Mouse (Mus musculus) liver (tissue): ENCODE measurements around the gene Gm11554.
"Not testable (repeated sequence)": the region's sequence is repeated elsewhere in the genome, so short reads cannot be mapped to it uniquely, and the experiment has no call there.

Experiments
- DNase-seq: peaks from one replicate; pipeline ENCODE4 v3.0.0-alpha.2; 2020; ENCODE audit warnings: mixed read lengths

The Gm11554 gene

DNA sequence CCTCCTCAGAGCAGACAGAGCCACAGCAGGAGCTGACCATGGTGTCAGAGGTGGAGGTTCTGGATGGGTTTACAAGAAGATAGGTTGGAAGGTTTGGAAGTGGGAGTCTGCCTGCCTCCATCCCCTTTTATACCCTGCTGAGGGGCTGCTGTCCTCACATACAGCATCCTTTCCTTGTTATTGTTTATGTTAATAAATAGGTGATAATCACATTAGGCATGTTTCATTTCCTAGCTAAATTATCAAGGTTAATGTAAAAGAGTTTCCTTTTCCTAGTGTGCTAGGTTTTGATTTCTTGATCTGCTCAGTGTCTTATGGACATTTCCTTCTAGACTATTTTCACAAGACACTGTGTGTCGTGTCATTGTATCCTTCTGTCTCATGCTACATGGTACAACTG, at the start of gene Gm11554:
Gene Gm11554, minus strand, starts transcription at position 101 of the 400 bp plus-strand sequence.
- DNase-seq: not testable (repeated sequence)

DNA sequence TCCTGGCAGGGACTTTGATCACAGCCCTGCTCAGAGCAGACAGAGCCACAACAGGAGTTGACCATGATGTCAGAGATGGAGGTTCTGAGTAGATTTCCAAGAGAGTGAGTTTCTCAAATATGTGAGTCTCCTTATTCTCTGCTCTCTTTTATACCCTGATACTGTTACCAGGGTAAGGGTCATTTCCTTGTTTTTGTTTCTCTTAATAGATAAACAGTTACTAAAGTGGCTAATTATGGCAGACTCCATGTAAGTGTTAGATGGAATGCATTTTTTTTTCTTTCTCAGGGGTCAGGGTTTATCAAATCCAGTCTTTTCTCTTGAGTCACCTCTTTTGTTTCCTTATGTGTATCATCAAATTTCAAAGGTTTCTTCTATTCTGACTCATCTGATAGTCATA, 47.3 kb upstream of the Gm11554 start, which contains the start of gene Krtap4-16:
Gene Krtap4-16, minus strand, starts transcription at position 101 of the 400 bp plus-strand sequence.
- DNase-seq: no peak

DNA sequence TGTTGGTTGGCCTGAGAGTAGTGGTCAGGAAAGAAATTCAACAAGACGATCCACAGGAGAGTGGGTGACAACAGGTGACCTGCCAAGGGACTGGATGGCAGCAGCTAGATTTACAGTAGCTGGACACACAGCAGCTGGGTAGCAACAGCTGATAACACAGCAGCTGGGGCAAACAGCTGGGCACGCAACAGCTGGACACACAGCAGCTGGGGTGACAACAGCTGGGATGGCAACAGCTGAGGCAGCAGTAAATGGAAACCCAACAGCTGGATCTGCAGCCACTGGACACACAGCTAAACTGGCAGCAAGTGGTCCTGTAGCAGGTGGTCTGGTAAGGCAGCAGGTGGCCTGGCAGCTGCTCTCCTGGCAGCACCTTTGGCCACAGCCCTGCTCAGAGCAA, 42.5 kb upstream of the Gm11554 start:
- DNase-seq: no peak

DNA sequence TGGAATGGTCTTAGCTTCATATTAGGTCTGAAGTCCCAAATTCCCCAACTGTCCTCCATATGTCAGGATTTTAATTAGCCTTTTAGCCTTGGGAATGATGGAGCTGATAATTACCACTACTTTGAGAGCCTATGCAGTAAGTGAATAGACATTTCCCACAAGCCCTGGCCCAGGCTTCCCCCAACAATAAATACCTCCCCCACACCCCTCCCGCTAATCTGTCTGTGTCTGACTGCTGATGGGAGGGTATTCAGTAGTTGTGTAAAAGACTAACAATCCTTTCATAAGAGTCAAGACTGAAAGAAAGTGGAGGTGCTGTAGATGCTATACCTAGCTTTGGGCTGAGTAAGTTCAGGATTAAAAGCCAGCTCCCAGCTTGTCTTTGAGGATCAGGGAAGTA, 37.9 kb upstream of the Gm11554 start:
- no peak for DNase-seq

DNA sequence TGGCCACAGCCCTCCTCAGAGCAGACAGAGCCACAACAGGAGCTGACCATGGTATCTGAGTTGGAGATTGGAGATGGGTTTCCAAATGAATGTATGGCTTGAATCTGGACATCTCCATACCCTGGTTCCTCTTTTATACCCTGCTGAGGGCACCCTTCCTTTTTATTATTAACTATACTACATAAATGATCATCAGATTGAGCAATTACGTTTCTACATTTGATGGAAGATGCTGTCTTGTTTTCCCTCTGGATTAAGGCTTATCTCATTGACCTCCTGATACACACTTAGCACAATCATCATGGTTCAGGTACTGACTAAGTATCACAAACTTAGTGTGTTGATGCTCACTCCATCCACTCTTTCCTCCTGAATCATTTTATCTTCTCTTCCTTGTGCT, 33.7 kb upstream of the Gm11554 start, which contains the start of gene 2300003K06Rik:
Gene 2300003K06Rik, minus strand, starts transcription at position 101 of the 400 bp plus-strand sequence.
- no peak for DNase-seq

DNA sequence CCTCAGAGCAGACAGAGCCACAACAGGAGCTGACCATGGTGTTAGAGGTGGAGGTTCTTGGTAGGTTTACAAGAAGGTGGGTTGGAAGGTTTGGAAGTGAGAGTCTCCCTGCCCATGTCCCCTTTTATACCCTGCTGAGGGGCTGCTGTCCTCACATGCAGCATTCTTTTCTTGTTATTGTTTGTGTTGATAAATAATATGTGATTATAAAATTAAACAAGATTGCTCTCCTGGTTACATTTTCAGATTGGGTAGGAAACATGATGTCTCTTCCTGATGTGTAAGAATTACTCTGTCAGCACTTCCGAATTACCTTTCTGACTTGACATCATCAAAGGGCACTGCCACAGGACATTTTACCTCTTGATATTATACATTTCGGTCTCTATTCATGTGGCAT, 11.3 kb upstream of the Gm11554 start, which contains the start of gene Gm11564:
Gene Gm11564, minus strand, starts transcription at position 101 of the 400 bp plus-strand sequence.
- DNase-seq: not testable (repeated sequence)

DNA sequence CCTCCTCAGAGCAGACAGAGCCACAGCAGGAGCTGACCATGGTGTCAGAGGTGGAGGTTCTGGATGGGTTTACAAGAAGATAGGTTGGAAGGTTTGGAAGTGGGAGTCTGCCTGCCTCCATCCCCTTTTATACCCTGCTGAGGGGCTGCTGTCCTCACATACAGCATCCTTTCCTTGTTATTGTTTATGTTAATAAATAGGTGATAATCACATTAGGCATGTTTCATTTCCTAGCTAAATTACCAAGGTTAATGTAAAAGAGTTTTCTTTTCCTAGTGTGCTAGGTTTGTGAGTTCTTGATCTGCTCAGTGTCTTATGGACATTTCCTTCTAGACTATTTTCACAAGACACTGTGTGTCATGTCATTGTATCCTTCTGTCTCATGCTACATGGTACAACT, 5.5 kb upstream of the Gm11554 start, which contains the start of gene Krtap4-13:
Gene Krtap4-13, minus strand, starts transcription at position 101 of the 400 bp plus-strand sequence.
- not testable (repeated sequence) for DNase-seq

DNA sequence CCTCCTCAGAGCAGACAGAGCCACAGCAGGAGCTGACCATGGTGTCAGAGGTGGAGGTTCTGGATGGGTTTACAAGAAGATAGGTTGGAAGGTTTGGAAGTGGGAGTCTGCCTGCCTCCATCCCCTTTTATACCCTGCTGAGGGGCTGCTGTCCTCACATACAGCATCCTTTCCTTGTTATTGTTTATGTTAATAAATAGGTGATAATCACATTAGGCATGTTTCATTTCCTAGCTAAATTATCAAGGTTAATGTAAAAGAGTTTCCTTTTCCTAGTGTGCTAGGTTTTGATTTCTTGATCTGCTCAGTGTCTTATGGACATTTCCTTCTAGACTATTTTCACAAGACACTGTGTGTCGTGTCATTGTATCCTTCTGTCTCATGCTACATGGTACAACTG, 5.4 kb downstream of the Gm11554 start, which contains the start of gene Gm11569:
Gene Gm11569, minus strand, starts transcription at position 101 of the 400 bp plus-strand sequence.
- DNase-seq: not testable (repeated sequence)

DNA sequence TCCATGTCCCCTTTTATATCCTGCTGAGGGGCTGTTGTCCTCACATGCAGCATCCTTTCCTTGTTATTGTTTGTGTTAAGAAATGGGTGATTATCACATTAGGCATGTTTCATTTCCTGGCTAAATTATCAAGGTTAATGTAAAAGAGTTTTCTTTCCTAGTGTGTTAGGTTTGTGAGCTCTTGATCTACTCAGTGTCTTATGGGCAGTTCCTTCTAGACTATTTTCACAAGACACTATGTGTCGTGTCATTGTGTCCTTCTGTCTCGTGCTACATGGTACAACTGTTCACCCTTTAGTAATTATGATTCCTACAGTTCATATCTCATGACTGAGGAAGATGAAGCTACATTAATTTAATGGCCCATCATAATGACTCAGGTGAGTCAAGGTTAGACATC, 10.9 kb downstream of the Gm11554 start, which contains the start of gene Gm11596:
Gene Gm11596, minus strand, starts transcription at position 101 of the 400 bp plus-strand sequence.
- no peak for DNase-seq

DNA sequence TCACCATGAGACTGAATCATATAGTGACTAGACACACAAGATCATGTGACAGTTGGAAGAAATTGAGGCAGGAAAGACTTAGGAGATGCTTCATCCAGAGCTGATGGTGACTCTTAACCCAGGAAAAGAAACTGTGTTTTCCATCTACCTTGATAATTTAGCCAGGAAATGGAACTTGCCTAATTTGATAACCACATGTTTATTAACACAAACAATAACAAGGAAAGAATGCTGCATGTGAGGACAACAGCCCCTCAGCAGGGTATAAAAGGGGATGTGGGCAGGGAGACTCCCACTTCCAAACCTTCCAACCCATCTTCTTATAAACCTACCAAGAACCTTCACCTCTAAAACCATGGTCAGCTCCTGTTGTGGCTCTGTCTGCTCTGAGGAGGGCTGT, 19.3 kb downstream of the Gm11554 start, which contains the start of gene Krtap4-9:
Gene Krtap4-9, plus strand, starts transcription at position 301 of the 400 bp plus-strand sequence.
- not testable (repeated sequence) for DNase-seq

DNA sequence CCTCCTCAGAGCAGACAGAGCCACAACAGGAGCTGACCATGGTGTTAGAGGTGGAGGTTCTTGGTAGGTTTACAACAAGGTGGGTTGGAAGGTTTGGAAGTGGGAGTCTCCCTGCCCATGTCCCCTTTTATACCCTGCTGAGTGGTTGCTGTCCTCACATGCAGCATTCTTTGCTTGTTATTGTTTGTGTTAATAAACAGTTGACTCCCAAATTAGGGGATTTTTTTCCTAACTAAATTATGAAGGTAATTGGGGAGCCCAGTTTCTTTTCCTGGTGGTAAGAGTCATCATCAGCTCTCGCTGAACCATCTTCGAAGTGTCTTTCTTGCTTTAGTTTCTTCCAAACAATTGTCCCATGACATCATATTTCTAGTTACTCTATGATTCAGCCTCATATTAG, 23.6 kb downstream of the Gm11554 start, which contains the start of gene Krtap4-8:
Gene Krtap4-8, minus strand, starts transcription at position 101 of the 400 bp plus-strand sequence.
- DNase-seq: no peak

DNA sequence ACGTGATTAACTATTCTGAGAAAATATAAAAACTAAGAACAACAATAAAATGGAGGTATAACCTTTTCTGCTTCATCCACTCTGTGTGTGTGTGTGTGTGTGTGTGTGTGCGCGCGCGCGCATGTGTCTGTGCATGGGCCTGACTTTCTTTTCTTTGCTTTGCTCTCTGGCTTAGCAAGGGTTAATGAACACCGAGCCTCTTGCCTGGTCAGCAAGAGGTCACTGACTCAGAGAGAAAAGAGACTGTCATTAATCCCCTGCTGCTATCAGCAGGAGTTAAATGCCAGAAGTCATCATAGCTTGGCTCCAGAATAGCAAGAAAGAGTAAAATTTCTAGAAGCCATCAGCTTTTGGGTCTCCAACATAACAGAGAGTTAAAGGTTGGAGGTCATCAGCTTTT, 25.8 kb downstream of the Gm11554 start:
- no peak for DNase-seq

DNA sequence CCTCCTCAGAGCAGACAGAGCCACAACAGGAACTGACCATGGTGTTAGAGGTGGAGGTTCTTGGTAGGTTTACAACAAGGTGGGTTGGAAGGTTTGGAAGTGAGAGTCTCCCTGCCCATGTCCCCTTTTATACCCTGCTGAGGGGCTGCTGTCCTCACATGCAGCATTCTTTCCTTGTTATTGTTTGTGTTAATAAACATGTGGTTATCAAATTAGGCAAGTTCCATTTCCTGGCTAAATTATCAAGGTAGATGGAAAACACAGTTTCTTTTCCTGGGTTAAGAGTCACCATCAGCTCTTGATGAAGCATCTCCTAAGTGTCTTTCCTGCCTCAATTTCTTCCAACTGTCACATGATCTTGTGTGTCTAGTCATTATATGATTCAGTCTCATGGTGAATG, 31.4 kb downstream of the Gm11554 start, which contains the start of gene Gm11595:
Gene Gm11595, minus strand, starts transcription at position 101 of the 400 bp plus-strand sequence.
- DNase-seq: not testable (repeated sequence)

DNA sequence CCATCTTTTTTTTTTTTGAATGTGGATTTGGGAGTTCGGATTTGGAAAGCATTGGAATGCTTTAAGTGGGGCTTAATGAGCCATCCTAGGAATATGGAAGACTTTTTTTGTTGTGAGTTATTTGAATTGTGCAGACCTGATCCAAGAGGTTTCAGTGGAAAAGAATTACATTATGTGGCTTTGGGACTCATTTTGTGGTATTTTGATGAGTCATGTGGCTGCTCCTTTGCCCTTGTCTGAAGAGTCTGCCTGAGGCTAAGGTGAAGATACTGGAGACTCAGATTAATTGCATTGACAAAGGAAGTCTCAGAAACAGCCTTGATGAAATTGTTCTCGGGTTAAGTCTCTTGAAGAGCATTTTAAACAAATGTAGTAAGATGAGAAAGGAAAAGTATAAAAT, 35.8 kb downstream of the Gm11554 start:
- DNase-seq: no peak

DNA sequence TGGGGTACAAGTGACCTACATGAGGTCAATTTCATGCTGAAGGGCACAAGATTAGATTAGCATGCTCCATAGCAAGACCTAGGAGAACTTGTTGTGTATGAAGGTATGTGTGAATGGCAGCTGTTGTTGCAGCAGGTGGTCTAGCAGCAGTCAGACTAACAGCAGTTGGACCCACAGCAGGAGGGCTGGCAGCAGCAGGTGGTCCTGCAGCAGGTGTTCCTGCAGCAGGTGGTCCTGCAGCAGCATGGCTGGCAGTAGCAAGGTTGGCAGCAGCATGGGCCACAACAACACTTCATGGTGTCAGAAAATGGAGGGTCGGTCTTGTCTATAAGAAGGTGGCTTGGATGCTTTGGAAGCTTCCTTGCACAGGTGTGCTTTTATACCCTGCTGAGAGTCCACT, 45.4 kb downstream of the Gm11554 start:
- no peak for DNase-seq
